Mouse (Mus musculus) liver, adult 2 months (tissue): ENCODE results near the gene Dusp1.

Experiments
- CTCF ChIP-seq: fragments of 200-500 bp; IDR thresholded peaks from 2 replicates; pipeline ENCODE4 v1.5.1; 2011; ENCODE audit warnings: low read depth, low read length, control low read depth
- POLR2A ChIP-seq: fragments of 200-500 bp; IDR thresholded peaks from 2 replicates; pipeline ENCODE4 v1.6.1; 2011; ENCODE audit warnings: low read length, control low read depth; ENCODE audit not compliant: insufficient read depth; ENCODE audit errors: extremely low read depth

DNA sequence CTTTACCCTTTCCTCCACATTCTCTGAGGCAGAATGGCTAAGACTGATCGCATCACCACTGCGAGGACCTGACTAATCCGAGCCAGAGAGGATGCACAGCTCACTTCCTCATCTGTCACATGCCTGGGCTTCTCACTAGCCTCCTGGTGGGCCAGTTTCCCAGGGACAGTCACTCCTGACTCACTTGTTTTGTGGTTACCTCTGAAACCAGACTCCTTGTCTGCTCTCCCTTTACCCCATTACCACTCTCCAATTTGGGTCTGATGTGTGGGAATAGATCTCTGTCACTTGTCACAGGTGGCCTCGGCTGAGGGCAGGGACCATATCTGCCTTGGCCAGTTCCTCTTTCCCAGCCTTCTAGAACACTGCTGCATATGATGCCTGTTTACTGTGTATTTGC is 43.7 kb upstream of the Dusp1 start:
- TF ChIP-seq CTCF, result no peak
- no peak for TF ChIP-seq POLR2A
